Mouse (Mus musculus) WW6 (cell line): ENCODE data around the gene Cd82.

Experiments
- DNase-seq: peaks from one replicate; pipeline ENCODE4 v3.0.0-alpha.2; 2013; ENCODE audit warnings: low read depth, low spot score

Gene Cd82

DNA sequence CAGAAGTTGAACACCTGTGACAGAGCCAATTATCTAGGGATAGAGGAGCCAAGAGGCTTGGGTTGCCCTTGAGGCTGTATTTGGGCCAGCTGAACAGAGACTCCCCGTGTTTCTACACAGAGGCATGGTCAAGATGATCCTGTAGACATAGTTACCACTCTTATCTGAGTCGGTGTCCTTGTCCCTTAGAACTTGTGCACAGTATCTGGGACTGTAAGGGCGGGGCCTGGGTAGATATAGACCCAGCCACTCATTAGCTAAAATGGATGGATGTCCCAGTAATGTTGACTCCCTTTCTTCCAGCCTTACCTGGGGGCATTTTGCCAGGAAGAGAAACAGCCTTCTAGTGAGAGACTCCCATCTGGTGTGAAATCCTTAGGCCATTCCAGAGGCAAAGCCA lies 3.4 kb upstream of the Cd82 start:
- DNase-seq: no peak

DNA sequence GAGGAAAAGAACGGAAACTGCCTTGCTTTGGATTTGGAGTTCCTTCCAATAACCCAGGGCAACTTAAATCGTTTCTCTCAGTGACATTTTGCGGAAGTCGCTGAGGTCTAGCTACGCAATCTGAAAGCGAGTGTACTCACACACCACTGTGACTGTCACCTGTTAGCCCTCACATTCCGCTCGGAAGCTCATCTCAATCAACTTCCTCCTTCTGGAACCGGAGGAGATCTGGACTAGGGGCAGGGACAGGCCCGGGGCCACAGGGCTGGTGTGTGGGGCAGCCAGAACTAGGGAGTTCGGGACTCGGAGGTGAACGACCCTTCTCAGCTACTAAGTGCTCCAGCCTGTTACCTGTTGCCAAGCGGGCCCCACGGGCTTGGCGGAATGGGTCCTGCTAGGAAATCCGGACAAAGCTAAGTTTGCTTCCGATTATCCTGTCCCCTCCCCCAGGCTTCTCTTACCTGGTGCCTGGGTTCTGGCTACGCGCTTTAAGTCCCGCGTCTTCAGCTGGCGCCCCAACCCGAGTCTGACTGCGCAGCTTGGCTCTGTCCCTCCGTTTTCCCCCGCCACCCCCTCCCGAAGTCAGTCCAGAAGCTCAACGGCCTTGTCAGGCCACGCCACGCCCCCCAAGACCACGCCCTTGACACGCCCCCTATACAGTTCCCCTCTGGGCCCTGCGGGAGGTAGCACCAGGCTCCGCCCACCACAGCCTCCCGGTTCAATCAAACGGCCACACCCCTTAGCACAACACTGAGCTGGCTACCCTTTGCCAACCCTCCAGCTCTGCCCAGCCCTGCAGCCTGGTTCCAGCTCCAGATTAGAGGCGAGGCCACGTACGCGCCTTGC lies 848 bp downstream of the Cd82 start:
- peak; percentile 75 for DNase-seq

DNA sequence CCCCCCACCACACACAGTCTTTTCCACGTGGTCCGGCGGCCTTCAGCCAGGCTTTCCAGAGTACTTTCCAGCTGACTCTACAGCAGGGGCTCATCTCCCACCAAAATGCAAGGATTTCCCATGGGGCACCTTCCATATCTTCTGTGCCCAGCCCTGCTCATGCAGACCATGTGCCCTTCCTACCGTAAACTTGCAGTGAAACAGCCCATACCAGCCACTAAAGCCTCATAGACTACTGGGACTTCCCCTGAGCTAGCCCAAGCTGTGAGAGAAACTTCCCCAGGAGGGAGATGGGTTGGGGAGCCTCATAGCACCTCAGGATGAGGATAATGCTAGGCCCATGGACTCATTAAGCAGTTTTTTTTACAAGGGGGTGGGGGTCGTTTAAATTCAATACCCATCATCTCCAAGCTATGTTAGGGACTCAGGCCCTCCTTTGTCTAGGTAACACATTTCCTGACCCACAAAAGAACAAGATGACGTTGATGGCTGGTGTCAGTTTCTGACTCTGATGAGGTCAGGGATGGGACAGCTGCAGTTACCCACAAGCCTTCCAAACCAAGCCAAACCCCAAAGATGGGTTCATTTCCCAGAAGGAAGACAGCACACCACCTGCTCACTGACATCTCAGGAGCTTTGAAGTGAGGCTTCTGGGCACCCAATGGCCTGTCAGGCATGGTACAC lies 2.0 kb downstream of the Cd82 start:
- DNase-seq: no peak

DNA sequence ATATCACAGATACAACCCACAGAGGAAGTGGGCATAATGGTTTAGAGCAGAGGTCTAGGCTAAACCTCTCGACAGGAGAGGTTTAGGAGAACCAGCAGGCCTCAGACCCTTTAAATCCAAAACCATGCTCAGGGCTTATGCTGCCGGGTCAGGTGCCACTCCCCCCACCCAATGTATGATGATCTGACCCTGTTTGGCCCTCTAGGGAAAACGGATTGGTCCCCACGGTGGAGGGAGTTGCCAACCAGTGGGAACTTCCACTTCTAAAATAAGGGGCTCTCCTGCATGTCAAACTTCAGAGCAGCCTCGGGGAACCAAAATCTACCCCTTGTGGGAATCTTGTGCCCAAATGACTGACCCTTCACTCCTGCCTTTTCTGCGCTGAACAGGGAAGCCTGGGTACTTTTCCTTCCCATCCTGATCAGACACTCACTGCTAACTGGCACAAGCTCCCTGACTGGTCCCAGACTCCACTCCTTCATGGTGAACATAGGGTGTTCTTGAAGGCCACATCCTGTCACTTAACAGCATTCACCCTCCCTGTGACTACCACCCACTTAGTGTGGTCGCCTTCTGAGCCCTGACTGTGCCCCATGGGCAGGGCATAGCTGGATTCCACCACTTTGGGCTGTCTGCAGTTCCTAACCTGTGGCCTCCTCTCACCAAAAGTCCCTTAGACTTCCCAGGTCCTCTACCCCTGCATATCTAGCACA lies 3.6 kb downstream of the Cd82 start:
- no peak for DNase-seq

DNA sequence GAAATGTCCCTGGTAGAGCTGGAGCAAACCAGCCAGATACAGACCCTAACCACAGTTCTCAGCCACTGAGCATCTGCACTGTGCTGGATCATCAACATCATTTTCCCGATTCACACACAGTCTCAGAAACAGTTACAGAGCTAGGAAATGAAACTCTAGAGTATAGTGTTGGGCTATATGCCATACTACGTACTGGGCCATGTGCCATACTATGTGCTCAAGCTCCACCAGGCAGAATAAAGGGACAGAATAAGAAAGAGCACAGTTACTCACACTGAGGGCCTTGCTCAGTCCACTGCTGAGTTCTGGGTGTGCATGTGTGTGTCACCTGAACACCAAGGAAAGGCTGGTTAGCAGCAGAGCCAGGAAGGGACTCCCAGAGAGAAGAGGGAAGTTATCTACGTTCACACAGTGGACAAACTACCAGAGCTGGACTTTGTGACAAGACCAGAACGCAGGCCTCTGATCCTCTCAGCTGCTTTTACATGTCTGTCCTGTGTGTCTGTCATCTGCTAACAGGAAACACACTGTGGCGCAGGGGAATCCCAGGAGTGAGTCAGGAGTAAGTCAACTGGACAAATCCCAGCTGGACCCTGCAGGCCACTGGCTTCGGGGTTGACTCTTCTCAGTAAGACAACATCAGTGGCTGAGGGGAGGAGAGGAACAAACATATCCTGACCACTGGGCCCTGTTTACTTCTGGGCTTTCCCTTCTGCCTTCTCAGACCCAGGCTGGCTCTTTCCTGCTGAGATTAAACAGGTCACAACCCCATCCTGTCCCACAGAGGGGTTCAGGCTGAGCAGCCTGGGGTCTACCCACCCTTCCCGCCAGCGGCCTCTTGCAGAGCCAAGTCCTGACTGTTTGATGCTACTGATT lies 4.4 kb downstream of the Cd82 start:
- no peak for DNase-seq

DNA sequence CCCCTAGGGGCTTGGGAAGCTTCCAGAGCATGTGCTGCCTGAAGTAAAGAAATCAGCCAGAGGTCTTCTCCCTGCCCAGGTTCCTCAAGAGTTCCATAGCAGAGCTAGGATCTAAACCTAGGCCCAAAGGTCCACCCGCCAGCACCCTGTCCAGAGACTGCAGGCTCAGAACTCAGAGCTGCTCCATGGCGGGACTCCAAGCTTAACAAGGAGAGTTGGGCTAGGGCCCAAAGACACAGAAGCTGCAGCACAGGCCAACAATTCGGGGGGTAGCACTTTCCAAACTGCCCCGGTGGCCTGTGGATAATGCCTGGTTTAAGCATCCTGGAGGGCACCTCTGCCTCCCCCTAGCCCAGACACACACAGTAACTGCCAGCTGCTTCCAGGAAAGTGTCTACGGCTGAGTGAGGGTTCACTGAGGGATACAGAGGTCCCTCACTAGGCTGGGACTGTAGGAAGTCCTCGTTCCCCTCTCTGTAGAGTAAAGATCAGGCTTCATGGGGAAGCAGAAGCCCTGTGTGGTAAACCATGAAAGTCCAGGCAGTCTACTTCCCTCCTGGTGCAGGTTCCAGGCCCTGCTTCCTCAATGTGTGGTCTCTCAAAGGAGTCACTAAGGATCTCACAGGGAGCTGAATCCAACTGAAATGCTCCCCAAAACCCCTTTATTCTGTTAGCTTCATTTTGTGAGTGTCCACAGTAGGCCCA lies 5.4 kb downstream of the Cd82 start:
- DNase-seq: no peak

DNA sequence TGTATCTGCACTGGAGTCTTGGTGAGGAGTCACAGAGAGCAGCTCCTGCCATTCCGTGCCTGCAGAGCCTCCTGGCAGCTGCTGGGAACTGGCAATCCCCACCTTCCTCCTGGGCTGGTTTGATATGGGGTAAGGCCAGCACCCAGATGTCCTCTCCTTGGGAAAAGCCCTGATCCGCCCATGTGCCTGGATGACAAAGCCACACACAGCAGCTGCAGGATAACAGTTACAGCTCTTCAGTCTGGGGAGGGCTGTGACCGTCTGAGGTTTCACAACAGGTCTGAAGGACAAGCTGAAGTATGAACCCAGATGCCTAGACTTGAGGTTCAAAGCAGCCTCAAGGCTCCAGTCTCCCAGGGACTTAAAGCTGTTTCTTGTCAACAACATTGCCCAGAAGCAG lies 6.8 kb downstream of the Cd82 start:
- no peak for DNase-seq

DNA sequence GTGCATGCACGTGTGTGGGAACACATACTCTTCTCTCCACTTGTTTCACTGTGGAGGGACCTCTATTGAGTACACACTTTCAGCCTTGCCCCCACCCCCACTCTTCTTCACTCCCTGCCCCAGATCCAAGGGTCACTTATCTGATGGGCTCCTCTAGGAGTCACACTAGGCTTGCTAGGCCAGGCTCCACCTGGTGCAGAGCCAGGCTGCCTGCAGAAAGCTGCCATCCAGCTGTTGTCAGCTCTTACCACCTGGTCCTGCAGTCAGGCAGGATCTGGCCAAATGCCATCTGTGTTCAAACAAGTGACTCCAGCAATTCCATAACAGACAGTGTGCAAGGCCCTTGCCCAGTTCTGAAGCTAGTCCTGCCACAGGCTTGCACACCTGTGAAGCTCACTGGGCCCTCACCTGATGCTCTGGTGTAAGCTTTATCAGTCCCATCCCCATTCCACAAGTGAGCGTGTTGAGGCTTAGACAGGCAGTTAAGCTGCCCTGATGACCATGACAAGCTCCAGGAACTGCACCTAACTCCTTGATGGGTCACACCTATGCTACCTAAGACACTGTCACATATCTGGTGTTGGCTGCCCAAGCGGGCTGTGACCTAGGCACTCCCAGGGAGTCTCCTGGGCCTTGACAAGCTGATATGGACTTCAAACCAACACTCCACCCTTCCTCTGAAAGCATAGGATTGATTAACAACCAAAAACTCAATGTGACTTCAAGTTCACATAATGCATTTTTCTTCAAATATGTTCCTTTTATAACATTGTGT lies 7.9 kb downstream of the Cd82 start:
- no peak for DNase-seq

DNA sequence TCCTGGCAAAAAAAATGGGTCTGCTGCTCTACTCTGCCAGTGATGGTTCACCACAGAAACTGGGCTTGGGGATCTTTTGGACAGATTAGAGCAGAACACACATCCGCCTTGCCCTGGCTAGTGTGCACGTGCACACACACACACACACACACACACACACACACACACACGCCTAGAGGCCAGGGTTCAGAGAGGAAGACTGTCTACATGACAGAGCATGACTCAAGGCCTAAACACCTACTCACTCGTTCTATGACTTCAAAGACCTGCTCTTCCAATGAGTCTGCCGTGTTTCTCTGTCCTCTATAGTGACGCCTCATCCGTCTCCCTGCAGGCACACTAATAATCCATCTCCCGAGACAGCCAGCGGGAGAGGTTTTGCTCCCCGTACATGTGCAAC lies 8.6 kb downstream of the Cd82 start:
- DNase-seq: no peak

DNA sequence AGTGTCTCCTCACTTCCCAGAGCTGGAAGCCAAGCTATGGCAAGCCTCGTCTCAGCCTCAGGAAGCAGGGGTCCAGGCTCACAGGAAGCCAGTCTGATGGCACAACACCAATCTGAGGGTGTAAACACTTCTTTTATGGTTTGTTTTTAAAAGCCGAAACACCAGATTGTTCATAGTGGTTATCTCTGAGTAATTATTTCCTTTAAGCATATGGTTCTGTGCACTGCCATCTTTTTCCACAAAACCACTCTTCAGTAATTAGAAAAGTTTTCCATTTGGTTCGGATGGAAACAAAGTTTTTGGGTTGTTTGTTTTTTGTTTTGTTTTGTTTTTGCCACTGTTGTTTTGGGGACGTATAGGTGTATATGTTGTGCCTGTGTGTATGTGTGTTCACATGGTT lies 9.9 kb downstream of the Cd82 start:
- DNase-seq: no peak

DNA sequence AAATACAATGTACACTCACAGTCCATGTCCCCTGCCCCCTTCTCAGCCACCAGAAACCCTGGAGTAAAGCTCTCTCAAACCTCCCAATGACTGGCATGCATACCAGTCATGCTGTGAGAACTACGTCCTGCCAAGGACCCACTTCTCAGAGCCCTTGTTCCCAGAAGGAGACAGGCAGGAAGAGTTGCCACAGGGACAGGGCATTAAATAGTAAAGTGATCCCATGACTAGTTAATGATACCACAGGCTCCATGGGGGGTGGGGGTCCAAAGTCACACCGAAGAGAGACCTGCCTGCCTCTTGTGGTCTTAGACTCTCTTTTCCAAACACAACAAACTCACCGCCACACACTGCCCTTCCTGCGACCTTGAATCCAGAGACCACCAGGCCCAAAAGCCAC lies 10.4 kb downstream of the Cd82 start:
- no peak for DNase-seq

DNA sequence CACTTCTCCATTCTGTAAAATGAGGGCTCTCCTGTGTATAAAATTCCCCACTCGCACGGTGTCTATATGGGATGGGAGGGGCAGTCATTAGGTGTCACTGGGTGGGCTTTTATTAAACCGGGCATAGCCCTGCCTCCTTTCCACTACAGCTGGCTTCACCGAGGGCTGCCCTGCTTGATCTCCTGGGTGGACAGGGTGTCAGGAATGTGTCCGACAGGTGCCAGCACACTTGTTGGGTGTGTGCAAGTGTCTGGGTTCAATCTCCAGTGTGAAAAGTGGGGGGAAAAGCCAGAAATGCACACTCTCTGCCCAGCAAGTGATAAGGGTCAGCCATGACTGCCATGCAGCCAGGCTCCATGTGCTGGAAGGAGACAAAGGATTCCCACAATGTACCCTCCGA lies 10.9 kb downstream of the Cd82 start:
- DNase-seq: no peak

DNA sequence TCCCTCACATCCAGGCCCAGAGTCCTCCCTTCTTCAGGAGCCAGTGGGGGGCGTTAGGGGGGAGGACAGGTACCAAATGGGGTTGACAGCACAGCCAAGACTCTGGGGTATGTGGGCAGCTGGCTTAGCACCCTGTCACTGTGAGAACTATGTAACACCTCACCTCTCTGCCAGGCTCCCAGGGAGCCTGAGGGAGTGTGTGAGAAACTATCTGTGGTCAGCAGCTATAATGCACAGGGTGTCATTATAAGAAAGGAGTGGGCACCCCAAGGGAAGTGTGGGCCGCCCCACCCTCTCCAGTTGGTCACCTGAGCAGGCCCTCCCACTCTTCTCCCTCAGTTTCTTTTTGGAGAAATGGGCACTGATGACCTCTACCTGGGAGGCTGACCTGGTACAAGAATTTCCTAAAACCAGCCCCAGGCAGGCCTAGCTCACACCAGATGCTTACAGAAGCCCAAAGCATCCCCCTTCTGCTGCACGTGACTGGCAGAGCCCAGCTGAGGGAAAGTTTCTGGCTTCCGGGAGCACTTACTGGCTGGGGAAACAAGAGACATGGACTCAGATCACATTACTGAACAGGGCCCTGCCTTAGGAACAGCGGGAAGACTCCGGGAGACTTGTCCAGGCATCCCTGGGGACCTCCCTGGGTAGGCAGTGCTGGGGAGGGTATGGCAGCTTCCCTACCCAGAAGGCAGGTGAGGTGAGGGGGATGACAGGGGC lies 11.6 kb downstream of the Cd82 start:
- no peak for DNase-seq

DNA sequence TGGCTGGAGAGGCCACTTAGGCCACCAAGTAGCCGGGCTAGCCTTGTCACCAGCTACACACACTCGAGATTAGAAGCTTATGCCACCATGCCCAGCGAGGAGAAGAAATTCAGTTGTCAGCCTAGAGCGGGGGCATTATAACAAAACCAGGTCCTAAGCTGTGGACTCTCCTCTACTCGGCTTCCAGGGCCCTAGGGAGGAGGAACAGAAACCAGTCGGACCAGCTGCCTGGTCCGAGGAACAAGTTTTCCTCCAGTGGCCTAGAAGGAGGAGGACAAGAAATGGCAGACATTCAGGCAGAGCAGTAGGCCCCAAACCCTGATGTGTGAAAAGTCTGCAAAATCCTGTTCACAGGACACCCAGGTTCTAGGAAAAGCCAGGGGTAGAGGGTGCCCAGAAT lies 12.2 kb downstream of the Cd82 start:
- DNase-seq: no peak

DNA sequence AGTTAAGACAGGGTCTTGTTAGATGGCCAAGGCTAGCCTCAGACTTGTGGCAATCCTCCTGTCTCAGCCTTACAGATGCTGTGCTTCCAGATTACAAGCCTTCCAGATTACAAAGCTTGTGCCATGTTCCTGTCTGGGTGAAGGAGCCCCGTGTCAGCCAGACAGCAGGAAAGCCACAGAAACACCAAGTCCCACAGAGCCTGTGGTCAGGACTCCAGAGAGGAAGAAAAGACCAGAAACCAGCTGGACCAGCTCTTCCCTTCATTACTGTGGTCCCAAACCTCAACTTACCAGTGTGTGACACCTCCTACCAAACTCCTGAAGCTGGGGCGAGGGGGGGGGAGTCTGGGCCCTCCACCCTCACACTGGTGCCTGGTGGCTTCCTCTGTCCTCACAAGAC lies 13.3 kb downstream of the Cd82 start:
- DNase-seq: no peak

DNA sequence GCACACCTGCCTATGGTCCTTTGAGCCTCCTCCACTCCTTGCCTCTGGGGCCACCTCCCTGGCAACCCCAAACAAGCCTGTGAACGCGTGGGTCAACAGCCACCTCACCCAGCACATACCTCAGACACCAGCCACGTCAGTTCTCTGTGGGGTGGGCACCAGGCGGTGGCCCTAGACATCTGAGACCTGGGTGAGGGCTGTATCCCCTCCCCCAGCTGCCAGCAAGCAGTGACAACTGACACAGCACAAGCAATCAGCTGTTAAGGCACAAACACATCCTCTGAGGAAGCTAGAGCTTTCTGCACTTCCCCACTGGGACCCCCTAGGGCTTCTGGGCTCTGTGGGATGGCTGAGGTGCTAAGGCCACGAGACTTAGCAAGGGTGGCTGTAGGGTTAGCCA lies 14.2 kb downstream of the Cd82 start:
- no peak for DNase-seq

DNA sequence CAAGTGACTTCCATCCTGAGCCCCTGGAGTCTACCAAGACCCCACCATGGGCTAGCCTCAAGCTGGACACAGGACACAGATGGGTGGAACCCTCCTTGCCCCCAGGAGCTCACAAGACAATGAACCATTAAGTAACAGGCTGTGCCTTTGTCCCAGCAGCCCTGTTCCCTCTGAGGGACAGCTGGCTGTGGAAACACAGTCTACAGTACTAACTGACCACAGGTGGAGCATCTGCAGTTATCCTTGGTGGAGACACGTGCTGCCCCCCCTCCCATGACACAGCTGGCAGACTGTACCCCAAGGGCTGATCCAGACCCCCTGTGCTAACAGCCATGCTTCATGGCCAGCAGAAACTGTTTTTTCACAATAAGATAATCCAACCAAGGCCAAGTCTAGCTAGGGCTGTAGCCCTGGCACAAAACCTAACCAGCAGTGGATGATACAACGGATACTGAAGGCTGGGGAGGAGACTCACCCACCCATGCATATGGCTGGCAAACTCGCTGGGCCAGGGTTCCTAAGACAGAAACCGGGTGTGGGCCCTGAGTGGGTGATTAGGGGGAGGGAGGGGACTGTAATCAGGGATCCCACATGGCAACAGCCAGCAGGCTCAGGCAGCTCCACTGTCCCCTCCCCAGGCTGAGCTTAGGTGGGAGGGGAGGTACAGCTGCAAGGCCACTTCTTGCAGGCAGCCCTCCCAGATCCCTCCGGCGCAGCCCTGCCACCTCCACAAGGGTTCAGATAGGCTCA lies 15.3 kb downstream of the Cd82 start:
- DNase-seq: no peak

DNA sequence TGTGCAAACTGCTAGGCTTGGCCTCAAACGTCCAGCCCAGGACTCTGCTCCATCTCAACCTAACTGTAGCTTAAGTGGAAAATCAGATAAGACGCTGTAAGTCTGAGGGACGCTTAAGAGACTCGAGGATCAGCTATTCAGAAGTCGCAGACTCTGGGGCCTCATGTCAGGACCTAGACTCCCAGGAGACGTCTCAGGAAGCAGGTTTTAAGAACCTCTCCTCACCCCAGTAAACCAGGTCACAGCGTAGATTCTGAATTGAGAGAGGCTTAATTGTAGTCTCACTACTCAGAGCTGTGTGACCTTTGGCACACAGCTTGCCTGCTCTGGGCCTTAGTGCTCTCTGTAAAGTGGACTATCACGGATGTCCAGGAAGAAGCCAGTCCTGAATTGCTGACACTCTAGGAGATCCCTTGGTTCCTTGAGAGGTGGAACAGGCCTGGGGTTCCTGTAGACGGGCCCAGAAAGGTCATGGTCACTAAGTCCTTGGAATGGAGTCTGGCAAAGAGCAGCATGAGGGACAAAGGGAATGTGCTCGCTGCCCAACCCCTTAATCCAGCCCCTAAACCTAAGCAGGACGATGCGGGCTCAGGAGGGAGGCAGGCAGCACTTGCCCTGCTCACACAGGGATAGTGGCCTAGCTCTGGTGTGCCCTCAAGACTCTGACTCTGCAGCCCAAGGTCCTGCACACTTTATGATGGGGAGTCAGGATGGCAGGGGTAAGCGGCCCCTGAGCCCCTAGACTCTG lies 16.2 kb downstream of the Cd82 start:
- no peak for DNase-seq
